Mouse (Mus musculus) G1E (cell line): ENCODE results near the gene Prn. TPM values are rescaled to one million over a fixed set of nuclear protein-coding genes. Genes with fewer than 3 reads are reported as not detected.

Source experiments
- ATAC-seq: 2 replicates; pipeline ENCODE4 v1.8.0; 2016; ENCODE audit warnings: mild to moderate bottlenecking; ENCODE audit not compliant: insufficient number of reproducible peaks, poor library complexity, low FRiP score, severe bottlenecking; ENCODE audit errors: extremely low read depth
- DNase-seq: peaks from one replicate; pipeline ENCODE4 v3.0.0; 2012; ENCODE audit warnings: low spot score
- H3K27me3 ChIP-seq: 2 replicates; pipeline ENCODE4 v1.6.1; 2012; ENCODE audit warnings: mild to moderate bottlenecking, low read length, inconsistent platforms; ENCODE audit not compliant: insufficient read depth
- H3K36me3 ChIP-seq: replicated peaks from 2 replicates; pipeline ENCODE3; 2012; ENCODE audit warnings: mild to moderate bottlenecking, inconsistent platforms
- H3K4me1 ChIP-seq: 2 replicates; pipeline ENCODE4 v1.6.1; 2012; ENCODE audit warnings: low read depth, low read length, inconsistent platforms, mixed read lengths; ENCODE audit not compliant: insufficient read depth
- H3K4me3 ChIP-seq: 2 replicates; pipeline ENCODE4 v1.5.1; 2012; ENCODE audit warnings: low read depth, mild to moderate bottlenecking, inconsistent platforms, low read length, moderate library complexity, mixed read lengths
- H3K9me3 ChIP-seq: replicated peaks from 2 replicates; pipeline ENCODE4 v1.6.1; 2012; ENCODE audit warnings: inconsistent platforms
- CTCF ChIP-seq: IDR thresholded peaks from 2 replicates; pipeline ENCODE4 v1.5.1; 2012; ENCODE audit warnings: low read depth, low read length, inconsistent platforms, mixed read lengths
- GATA1 ChIP-seq: IDR thresholded peaks from 2 replicates; pipeline ENCODE4 v1.6.1; 2012; ENCODE audit warnings: borderline replicate concordance, low read length, inconsistent platforms, mixed read lengths
- GATA2 ChIP-seq: IDR thresholded peaks from 2 replicates; pipeline ENCODE4 v1.6.1; 2012; ENCODE audit warnings: low read depth, low read length, inconsistent platforms, borderline replicate concordance
- POLR2AphosphoS5 ChIP-seq: IDR thresholded peaks from 2 replicates; pipeline ENCODE4 v1.6.1; 2012; ENCODE audit warnings: low read depth, low read length, inconsistent platforms; ENCODE audit not compliant: insufficient replicate concordance
- TAL1 ChIP-seq: conservative IDR thresholded peaks from 2 replicates; pipeline ENCODE4 v1.6.1; 2012; ENCODE audit warnings: low read depth, low read length, inconsistent platforms, mixed read lengths
- polyA plus RNA-seq: library from polyadenylated mRNA; stranded (reverse); fragments of >175 nt; gene quantifications from 2 replicates; pipeline ENCODE4 v1.2.3, GENCODE M21; 2012
- total RNA-seq, 2 experiments: library from RNA; stranded (forward) in 1 of 2; stranded (reverse) in 1 of 2; fragments of 200-1000 nt in 1 of 2; fragments of >200 nt in 1 of 2; fragmentation: Nextera tagmentation in 1 of 2; gene quantifications; 2 replicates each; pipeline ENCODE4 v1.2.3; 2014 to 2017

The Prn gene
- total and polyA plus RNA-seq, 3 experiments = not detected

DNA sequence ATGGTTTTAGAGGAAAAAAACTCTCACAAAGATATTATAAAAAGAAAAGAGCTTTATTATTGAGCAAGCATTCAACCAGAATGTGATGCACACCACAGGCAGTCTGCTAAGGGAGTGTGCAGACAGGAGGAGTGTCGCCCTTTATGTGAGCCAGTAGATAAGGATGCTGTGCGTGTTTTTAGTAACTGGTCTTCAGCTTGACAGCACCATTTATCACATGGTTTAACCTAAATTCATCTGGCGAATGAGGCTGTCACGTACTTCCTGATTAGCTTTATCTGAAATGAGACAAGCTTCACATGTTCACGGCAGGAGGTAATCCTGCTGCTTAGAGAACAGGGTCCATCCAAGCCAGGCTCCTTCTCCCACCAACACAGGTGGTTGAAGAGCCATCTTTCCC, 4.7 kb upstream of the Prn start:
- DNase-seq (peak; percentile 71), ATAC-seq (peak; percentile 91)
- Histone ChIP-seq H3K36me3 (no peaks in the 10 kb centered on the region), H3K4me3 (peak overlapping the region; percentile 24; the same call in 1 of the 2 replicates), H3K9me3 (no peaks in the 10 kb centered on the region), H3K4me1 (peaks cover 68% of the 10 kb centered on the region), H3K27me3 (no peaks in the 10 kb centered on the region)
- no peak for TF ChIP-seq POLR2AphosphoS5
- peak; percentile 83 for TF ChIP-seq TAL1

DNA sequence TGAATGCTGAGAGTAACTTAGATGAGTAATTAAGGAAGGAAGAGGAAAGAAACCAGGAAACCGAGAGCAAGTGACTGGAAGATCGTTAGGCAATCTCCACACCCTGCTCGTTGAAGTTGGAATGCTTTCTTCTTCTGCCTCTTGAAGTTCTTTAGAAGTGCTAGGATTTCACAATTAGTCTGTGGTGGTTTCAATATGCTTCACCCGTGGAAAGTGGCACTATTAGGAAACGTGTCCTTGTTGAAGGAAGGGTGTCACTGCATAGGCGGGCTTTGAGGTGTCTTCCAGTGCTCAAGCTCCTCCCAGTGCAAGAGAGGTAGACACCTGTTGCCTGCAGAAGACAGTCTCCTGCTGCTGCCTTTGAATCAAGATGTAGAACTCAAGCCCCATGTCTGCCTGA, 4.0 kb upstream of the Prn start:
- H3K36me3 ChIP-seq = no peaks in the 10 kb centered on the region
- H3K4me1 ChIP-seq = peaks cover 67% of the 10 kb centered on the region
- TF ChIP-seq TAL1 (no peak), CTCF (no peak), GATA1 (no peak), POLR2AphosphoS5 (no peak), GATA2 (no peak)
- no peaks in the 10 kb centered on the region for H3K9me3 ChIP-seq
- no peaks in the 10 kb centered on the region for H3K27me3 ChIP-seq
- DNase-seq (no peak), ATAC-seq (no peak)
- no peak overlapping the region; the same call in 1 of the 2 replicates for H3K4me3 ChIP-seq

DNA sequence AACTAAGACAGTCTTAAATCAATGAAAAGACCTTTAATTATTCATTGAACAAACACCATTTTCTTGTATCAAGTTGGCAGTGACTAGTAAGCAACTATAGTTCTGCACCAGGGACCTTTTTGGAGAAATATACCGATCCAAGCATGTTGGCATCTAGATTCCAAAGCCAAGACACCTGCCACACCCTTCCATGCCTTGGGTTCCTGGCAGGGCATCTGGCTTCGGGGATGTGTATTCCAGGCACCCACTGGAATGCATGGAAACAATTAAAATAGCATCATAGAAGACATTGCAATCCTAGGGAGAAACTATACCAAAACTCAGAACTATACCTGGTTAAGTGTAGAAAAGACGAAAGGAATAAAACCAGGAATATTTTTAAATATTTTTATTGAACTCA, 3.5 kb upstream of the Prn start:
- Histone ChIP-seq H3K36me3 (no peaks in the 10 kb centered on the region), H3K9me3 (no peaks in the 10 kb centered on the region), H3K27me3 (no peaks in the 10 kb centered on the region), H3K4me3 (no peak overlapping the region), H3K4me1 (peaks cover 70% of the 10 kb centered on the region)
- no peak for DNase-seq
- TF ChIP-seq CTCF = no peak
- no peak for TF ChIP-seq GATA1
- TF ChIP-seq TAL1 = no peak
- no peak for TF ChIP-seq POLR2AphosphoS5
- no peak for TF ChIP-seq GATA2
- no peak for ATAC-seq

DNA sequence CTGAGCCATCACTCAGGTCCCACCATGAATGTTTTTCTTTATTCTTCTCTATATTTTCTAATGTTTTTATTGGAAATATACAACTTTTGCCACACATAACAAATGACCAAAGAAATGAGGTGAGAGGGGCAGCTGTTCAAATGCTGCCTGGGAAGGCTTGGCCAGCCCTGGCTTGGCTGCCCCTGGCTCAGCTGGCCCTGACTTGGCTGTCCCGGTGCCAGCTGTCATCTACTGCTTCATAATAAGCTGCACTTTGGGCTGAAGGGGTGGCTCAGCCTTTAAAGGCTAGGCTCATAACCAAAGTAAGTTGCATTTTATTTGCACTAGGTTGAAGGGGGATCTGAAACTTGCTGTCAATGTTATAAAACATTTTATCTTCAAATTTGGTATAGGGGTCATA, 2.9 kb upstream of the Prn start:
- no peak for TF ChIP-seq GATA2
- peaks cover 74% of the 10 kb centered on the region for H3K4me1 ChIP-seq
- DNase-seq (no peak), ATAC-seq (no peak)
- H3K36me3 ChIP-seq = no peaks in the 10 kb centered on the region
- no peaks in the 10 kb centered on the region for H3K27me3 ChIP-seq
- H3K9me3 ChIP-seq = no peaks in the 10 kb centered on the region
- no peak overlapping the region for H3K4me3 ChIP-seq

DNA sequence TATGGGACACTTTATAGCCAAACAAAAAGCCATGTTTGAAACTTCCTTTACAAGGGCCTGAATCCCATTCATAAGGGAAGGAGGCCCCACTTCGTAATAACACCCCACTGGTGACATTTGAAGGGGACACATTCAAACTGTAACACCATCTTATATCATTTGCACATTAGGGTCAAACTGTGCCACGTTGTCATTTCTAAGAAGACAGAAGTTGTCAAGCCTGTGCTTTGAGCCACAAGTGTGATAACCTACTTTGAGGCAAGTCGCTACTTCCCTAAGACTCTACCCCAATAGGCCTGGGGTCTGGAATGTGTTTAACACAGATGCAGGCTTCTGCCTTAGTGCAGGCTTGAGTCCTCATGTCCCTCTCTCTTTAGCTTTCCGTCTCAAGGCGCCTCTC, 2.4 kb upstream of the Prn start:
- peaks cover 76% of the 10 kb centered on the region for H3K4me1 ChIP-seq
- H3K9me3 ChIP-seq = no peaks in the 10 kb centered on the region
- DNase-seq = no peak
- peaks cover 3% of the 10 kb centered on the region for H3K36me3 ChIP-seq
- TF ChIP-seq GATA2 (no peak), GATA1 (no peak), POLR2AphosphoS5 (no peak), CTCF (no peak), TAL1 (no peak)
- no peaks in the 10 kb centered on the region for H3K27me3 ChIP-seq
- ATAC-seq = no peak
- no peak overlapping the region for H3K4me3 ChIP-seq

DNA sequence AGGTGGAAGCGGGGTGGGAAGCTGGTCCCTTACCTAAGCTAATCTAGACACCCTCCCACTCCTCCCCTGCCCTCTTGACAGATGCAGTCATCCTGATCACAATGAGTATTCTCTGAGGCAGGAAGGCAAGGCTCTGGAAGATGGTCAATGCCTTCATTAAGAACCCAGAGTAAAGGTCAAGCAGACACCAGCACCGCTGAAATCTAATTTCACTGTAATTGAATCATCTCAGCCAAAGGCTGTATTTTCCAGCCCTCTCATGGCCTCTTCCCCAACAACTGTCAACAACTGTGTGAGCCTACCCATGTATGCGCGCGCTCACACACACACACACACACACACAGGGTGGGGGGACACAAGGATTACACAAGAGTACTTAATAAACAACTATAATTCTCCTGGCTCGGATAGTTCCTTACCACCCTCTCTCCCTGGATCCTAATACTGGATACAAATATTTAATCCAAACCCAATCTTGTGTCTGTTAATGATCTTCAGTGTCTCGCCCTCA, 1.4 kb upstream of the Prn start:
- no peak for TF ChIP-seq GATA2
- no peaks in the 10 kb centered on the region for H3K27me3 ChIP-seq
- no peak overlapping the region for H3K4me3 ChIP-seq
- H3K9me3 ChIP-seq = no peaks in the 10 kb centered on the region
- H3K36me3 ChIP-seq = peaks cover 11% of the 10 kb centered on the region
- peaks cover 75% of the 10 kb centered on the region for H3K4me1 ChIP-seq
- ATAC-seq = no peak
- DNase-seq = no peak

DNA sequence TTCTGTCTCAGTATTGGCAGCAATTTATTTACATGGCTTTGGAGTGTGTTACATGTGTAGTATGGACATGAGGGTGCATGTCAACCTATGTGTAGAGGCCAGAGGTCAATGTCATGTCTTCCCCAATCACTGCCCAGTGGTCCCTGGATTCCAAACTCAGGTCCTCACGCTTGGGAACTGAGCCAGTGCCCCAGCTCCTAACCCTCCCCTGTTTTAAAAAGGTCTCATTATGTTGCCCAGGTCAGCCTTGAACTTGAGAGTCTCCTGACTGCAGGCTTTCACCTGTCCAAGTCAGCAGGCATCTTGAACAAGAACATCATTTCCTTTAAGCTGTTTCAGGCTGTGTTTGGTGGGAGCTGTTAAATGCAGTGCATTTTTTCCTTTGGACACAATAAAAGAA, 851 bp upstream of the Prn start:
- Histone ChIP-seq H3K4me1 (peaks cover 76% of the 10 kb centered on the region), H3K4me3 (no peak overlapping the region; the same call in 1 of the 2 replicates), H3K36me3 (peaks cover 16% of the 10 kb centered on the region), H3K9me3 (no peaks in the 10 kb centered on the region), H3K27me3 (no peaks in the 10 kb centered on the region)
- ATAC-seq (no peak), DNase-seq (no peak)
- no peak for TF ChIP-seq GATA2
- no peak for TF ChIP-seq GATA1
- no peak for TF ChIP-seq TAL1
- TF ChIP-seq POLR2AphosphoS5 = no peak
- TF ChIP-seq CTCF = no peak
